Mouse (Mus musculus) midbrain, postnatal 0 days (tissue): ENCODE measurements around the gene Spaca9. TPM values are rescaled to one million over a fixed set of nuclear protein-coding genes. Genes with fewer than 3 reads are reported as not detected.
A peak's percentile ranks its signal among the peaks of the same experiment; 100 is the strongest.

Source experiments
- ATAC-seq: fragments of 200-750 bp; cut with Nextera tagmentation; 2 replicates; pipeline ENCODE4 v1.8.0; 2017; ENCODE audit warnings: moderate number of reproducible peaks, mild to moderate bottlenecking, moderate TSS enrichment, moderate library complexity; ENCODE audit not compliant: low FRiP score
- DNase-seq: peaks from one replicate; pipeline ENCODE4 v3.0.0-alpha.2; 2015; ENCODE audit warnings: low spot score
- H3K27ac ChIP-seq: fragments of 300-500 bp; sonication (generic); 2 replicates; pipeline ENCODE4 v1.5.1; 2014; ENCODE audit warnings: low read depth, mild to moderate bottlenecking, low read length, mixed read lengths
- H3K27me3 ChIP-seq: fragments of 300-500 bp; sonication (generic); 2 replicates; pipeline ENCODE4 v1.6.1; 2014; ENCODE audit warnings: low read length, control low read depth, mixed read lengths; ENCODE audit not compliant: insufficient read depth
- H3K36me3 ChIP-seq: fragments of 300-500 bp; sonication (generic); 2 replicates; pipeline ENCODE4 v1.6.1; 2014; ENCODE audit warnings: low read length, control low read depth, mixed read lengths; ENCODE audit not compliant: insufficient read depth
- H3K4me1 ChIP-seq: fragments of 300-500 bp; sonication (generic); 2 replicates; pipeline ENCODE4 v1.6.1; 2014; ENCODE audit warnings: mild to moderate bottlenecking, control low read depth, antibody characterized with exemption, low read length, mixed read lengths; ENCODE audit not compliant: insufficient read depth
- H3K4me2 ChIP-seq: fragments of 300-500 bp; sonication (generic); 2 replicates; pipeline ENCODE4 v1.6.1; 2014; ENCODE audit warnings: low read depth, mild to moderate bottlenecking, low read length, mixed read lengths; ENCODE audit not compliant: poor library complexity, severe bottlenecking
- H3K4me3 ChIP-seq: fragments of 300-500 bp; sonication (generic); 2 replicates; pipeline ENCODE4 v1.5.1; 2014; ENCODE audit warnings: low read depth, mild to moderate bottlenecking, low read length, moderate library complexity
- H3K9ac ChIP-seq: fragments of 300-500 bp; sonication (generic); replicated peaks from 2 replicates; pipeline ENCODE4 v1.6.1; 2014; ENCODE audit warnings: mild to moderate bottlenecking, low read length, moderate library complexity, mixed read lengths; ENCODE audit not compliant: poor library complexity, severe bottlenecking
- H3K9me3 ChIP-seq: fragments of 300-500 bp; sonication (generic); 2 replicates; pipeline ENCODE4 v1.6.1; 2016; ENCODE audit warnings: low read length, control low read depth
- CTCF ChIP-seq: IDR thresholded peaks from 2 replicates; pipeline ENCODE4 v1.5.1; 2016; ENCODE audit warnings: antibody characterized with exemption, mild to moderate bottlenecking
- WGBS: fragments of 180-500 bp; shearing (Covaris S2); extraction: QIAGEN DNeasy Blood & Tissue Kit; methylation state at CpG from one replicate; pipeline ENCODE4 v1.1.7; 2014; 5-methylcytosine and 5-hydroxymethylcytosine counted together
- polyA plus RNA-seq: library from polyadenylated mRNA; unstranded; fragments of >200 nt; fragmentation: Nextera tagmentation; extraction: Ambion mirVana; gene quantifications from 2 replicates; pipeline ENCODE4 v1.2.1, GENCODE M21; 2015
- total RNA-seq: library from RNA; depleted of rRNA; stranded (reverse); fragments of >200 nt; gene quantifications from 2 replicates; pipeline ENCODE4 v1.2.3, GENCODE M21; 2014; rRNA removed

The Spaca9 gene
- not detected in 2 replicates for total RNA-seq
- polyA plus RNA-seq = 2.5 and 2.7 TPM in 2 replicates

DNA sequence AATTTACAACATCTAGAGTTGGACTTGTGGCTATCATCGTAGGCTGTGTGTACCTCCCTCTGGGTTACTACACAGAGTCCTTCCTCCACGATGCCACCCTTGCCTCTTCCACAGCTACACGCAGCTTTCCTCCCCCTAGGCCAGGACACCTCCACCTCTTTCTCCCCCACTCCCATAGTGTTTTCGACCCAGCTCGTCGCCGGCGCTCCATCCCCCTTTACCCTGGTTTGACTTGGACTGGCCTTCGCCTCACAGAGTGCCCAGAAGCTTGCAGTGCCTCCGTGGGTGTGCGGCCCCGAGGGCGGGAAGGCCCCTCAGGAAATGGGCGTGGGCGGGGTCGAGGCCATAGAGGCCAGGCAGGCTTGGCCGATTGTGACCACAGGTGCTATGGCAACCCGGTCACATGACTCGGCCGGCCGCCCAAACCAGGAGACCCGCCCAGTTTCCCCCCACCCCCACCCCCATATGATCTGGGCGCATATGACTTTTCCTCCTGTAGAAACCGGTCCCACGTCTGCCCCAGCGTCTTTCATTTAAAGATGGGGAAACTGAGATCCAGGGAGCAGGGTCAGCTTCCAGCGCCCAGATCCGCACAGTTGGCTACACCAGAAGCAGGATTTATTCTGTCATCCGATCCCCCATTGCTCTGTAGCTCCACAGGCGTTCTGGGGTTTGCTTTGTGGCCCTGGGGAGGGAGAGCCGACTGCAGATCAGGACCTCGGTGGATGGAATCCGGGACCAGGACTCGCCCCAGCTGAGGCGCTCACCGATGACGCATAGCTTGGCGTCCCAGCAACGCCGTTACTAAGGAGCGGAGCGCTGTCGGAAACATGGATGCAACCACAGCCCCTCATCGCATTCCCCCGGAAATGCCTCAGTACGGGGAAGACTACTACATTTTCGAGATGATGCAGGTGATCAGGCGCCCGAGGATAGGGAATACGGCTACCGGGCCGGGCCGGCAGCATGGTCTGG is at the start of gene Spaca9, which contains the start of gene Ak8:
Gene Spaca9 (minus strand): TSS at position 367 of the 975 bp plus-strand sequence.
Gene Ak8 (plus strand): TSS at position 804 of the 975 bp plus-strand sequence.
- 1% methylated on average over 52 of the region's 53 CpGs for WGBS
- Histone ChIP-seq H3K9me3 (no peaks in the 10 kb centered on the region), H3K27ac (peak within 1 kb of the TSS; percentile 57; the same call in 1 of the 2 replicates), H3K4me2 (peak within 1 kb of the TSS; percentile 97), H3K36me3 (no peaks in the 10 kb centered on the region), H3K4me3 (peak within 1 kb of the TSS; percentile 59), H3K4me1 (peaks cover 6% of the 10 kb centered on the region; the same call in 1 of the 2 replicates), H3K9ac (peak within 1 kb of the TSS; percentile 64), H3K27me3 (no peaks in the 10 kb centered on the region)
- peak; percentile 90 for DNase-seq
- TF ChIP-seq CTCF = no peak
- peak; percentile 84 for ATAC-seq

DNA sequence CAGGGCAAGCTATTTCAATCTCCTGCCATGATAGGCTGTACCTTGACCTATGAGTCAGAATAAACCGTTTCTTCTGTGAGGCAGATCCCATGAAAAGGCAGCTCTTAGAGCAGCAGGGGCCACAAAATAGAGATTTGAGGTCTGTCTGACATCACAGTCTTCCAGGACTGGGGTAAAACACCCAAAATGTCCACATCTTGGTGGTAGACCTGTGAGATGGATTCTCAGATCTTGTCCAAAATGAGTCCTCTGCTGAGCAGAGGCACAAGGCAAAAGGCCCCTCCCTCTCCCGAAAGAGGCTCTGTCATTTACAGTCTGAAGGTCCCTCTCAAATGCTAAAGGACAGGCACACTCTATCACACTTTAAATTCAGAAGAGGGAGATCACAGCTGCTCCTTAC is 48.2 kb upstream of the Spaca9 start:
- no peak for TF ChIP-seq CTCF
- Histone ChIP-seq H3K9ac (no peak overlapping the region), H3K27ac (no peak overlapping the region), H3K4me1 (peaks cover 10% of the 10 kb centered on the region; the same call in 1 of the 2 replicates), H3K36me3 (no peaks in the 10 kb centered on the region), H3K4me3 (no peak overlapping the region), H3K9me3 (no peaks in the 10 kb centered on the region), H3K27me3 (no peaks in the 10 kb centered on the region; the same call in 1 of the 2 replicates), H3K4me2 (no peak overlapping the region)
- no peak for DNase-seq
- 85% methylated on average over 2 of the region's 2 CpGs for WGBS
- ATAC-seq = no peak

DNA sequence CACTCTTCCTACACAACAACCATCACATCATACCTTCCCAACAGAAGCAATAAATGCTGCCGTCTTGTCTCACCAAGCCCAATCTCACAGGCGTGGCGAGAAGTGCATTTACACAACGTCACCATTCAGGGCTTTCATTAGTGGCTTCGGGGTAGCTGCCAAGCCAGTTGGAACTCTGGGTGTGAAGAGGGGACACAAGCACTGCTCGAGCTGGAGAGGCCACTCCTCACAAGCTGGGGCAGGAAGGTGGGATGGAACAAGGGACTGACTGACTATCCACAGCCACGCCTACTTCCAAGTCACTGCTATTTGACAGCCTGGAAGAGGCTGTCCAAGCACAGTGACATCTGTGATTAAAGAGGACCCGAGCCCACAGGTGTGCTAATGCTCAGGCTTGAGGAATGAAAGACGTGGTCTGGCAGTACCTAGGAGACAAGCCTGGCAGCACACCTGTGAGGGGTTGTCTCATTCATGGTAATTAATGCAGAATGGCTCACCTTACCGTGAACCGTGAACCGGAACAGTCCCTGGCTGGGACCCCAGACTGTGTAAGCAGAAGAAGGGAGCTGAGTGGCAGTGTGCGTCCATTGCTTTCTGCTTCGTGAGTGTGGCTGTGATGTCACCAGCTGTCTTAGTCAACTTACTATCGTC is 47.3 kb upstream of the Spaca9 start:
- DNase-seq (no peak), ATAC-seq (no peak)
- WGBS = 77% methylated on average over 15 of the region's 15 CpGs
- Histone ChIP-seq H3K4me3 (no peak overlapping the region), H3K27ac (no peak overlapping the region), H3K4me1 (peaks cover 7% of the 10 kb centered on the region; the same call in 1 of the 2 replicates), H3K36me3 (no peaks in the 10 kb centered on the region), H3K9me3 (no peaks in the 10 kb centered on the region), H3K4me2 (no peak overlapping the region), H3K9ac (no peak overlapping the region), H3K27me3 (no peaks in the 10 kb centered on the region; the same call in 1 of the 2 replicates)
- no peak for TF ChIP-seq CTCF

DNA sequence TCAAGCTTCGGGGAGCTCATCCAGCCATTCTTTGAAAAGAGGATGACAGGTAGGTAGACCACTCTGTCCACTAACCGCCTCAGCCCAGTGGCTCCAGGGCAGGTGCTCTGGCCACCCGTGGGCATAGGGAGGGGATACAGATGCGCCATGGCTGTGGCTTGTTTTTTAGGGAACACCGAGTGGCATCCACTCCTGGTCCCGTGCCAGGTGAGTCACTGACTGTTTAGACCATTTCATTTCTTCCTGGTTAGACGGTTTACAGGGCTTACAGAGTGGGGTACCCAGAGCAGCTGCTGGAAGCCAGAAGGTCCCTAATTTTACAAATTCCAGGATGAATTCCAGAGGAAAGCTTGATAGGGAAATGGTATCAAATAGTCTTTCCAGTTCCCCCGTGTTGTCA is 43.2 kb upstream of the Spaca9 start:
- Histone ChIP-seq H3K27me3 (no peaks in the 10 kb centered on the region), H3K4me1 (no peaks in the 10 kb centered on the region), H3K27ac (0 out of 2 replicates have a peak overlapping the region, but pooled peaks have one; percentile 12), H3K4me3 (no peak overlapping the region), H3K4me2 (no peak overlapping the region), H3K9ac (no peak overlapping the region), H3K9me3 (no peaks in the 10 kb centered on the region), H3K36me3 (no peaks in the 10 kb centered on the region)
- DNase-seq (no peak), ATAC-seq (no peak)
- TF ChIP-seq CTCF = no peak
- WGBS = 71% methylated on average over 8 of the region's 8 CpGs

DNA sequence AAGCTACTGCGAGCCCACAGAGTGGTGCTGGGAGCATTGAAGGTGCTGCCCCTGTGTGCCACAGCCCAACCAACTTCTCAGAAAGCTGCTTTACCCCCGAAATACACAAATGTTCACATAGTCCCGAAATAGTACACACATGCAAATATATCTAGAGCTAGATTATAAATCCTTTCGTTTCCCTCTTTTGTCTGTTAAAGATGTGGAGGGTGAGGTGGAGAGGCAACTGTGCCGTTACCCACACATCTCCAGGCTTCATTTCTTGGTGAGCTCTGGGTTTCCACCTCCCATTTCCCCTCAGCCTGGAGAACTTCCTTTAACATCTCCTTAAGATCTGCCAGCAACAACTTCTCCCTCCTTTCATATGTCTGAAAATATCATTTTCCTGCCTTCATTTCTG is 40.6 kb upstream of the Spaca9 start:
- H3K4me1 ChIP-seq = no peaks in the 10 kb centered on the region
- H3K4me2 ChIP-seq = no peak overlapping the region
- H3K36me3 ChIP-seq = no peaks in the 10 kb centered on the region
- H3K4me3 ChIP-seq = no peak overlapping the region
- H3K9ac ChIP-seq = no peak overlapping the region
- ATAC-seq (no peak), DNase-seq (no peak)
- no peak overlapping the region for H3K27ac ChIP-seq
- H3K9me3 ChIP-seq = no peaks in the 10 kb centered on the region
- no peaks in the 10 kb centered on the region for H3K27me3 ChIP-seq
- WGBS = 74% methylated on average over 5 of the region's 5 CpGs
- TF ChIP-seq CTCF = no peak
